Mouse (Mus musculus): ENCODE data around the gene Nup160. TPM values are rescaled to one million over a fixed set of nuclear protein-coding genes. Genes with fewer than 3 reads are reported as not detected.
A peak's percentile ranks its signal among the peaks of the same experiment; 100 is the strongest.

Gene Nup160
- polyA plus RNA-seq, 1 experiment, result 28.0 TPM

DNA sequence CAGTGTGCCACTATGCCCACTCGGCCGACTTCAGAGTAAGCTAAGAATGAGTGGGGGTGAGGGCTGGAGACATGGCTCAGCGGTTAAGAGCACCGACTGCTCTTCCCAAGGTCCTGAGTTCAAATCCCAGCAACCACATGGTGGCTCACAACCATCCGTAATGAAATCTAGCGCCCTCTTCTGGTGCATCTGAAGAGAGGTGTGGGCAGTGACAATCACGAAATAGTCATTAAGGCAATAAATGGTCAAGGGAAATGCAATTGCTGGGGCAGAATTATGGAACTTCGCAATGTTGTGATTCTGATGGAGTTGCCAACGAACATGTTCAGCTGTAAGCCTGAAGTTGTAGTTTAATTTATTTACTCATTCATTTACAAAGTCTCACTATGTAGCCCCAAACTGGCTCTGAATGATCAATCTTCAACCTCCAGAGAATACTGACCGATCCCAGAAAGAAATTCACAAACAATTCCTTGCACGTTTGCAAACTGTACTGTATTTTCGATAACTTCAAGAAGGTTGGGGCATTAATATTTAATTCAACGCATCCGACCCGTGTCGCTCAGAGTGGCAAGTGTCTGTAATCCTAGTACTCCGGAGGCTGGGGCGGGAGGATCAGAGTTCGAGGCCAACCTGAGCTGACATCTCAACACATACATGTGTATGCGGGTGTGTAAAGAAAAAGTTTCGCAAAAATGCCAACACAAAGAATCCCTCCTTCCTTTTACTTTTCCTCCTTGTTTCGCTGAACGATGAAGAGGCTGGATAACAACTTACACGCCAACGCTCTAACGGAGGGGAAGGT, 1.4 kb downstream of the Nup160 start:
- peak overlapping the region; percentile 88 for H3K4me3 ChIP-seq (ENCODE audit: control insufficient read depth, low read depth, low read length)
- H3K27ac ChIP-seq (ENCODE audit: control insufficient read depth, insufficient read depth, low read depth, low read length), result peak overlapping the region; percentile 94
- no peaks in the 10 kb centered on the region for H3K4me1 ChIP-seq (ENCODE audit: control insufficient read depth, insufficient read depth, low read length)
- H3K36me3 ChIP-seq (ENCODE audit: control insufficient read depth, insufficient read depth, low read length), result no peaks in the 10 kb centered on the region
- no peaks in the 10 kb centered on the region for H3K27me3 ChIP-seq (ENCODE audit: control insufficient read depth, insufficient read depth, low read length)
- no peak for TF ChIP-seq POLR2A (IDR thresholded peaks at IDR 0.05; ENCODE audit: control insufficient read depth, low read depth, low read length)
- TF ChIP-seq CTCF (IDR thresholded peaks at IDR 0.05; ENCODE audit: control insufficient read depth, insufficient read depth, insufficient replicate concordance, low read depth, low read length), result no peak

DNA sequence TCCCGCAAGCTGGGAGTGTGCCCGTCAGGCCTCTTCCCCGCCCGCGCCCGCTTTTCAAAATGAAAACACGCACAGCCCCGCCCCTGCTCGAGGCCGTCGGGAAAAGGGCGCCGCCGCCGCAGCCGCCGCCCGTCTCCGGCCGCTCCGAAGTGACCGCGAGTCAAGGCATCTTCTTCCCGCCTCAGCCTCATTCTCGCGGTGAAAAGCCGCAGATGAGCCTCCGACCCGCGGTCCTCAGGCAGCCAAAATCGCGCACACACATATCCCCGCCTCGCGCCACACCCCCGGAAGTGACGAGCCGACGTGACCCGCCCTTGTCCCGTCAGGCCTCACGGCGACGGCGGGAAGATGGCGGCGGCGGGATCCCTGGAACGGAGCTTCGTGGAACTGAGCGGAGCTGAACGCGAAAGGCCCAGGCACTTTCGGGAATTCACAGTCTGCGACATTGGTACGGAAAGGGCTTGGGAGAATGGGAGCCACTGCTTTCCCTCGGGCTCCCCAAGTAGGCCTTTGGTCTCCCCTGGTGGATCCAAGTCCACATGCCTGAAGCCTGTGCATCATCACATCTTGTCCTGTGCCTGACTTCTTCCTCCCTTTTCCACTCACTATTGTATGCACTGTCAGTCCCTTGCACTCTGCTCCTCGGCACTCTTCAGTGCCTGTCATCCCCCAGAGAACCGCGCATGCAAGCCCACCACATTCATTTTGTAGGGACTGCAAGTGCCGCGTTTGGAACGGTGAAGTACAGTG, 2.2 kb downstream of the Nup160 start:
- TF ChIP-seq CTCF (IDR thresholded peaks at IDR 0.05; ENCODE audit: control insufficient read depth, insufficient read depth, insufficient replicate concordance, low read depth, low read length) (no peak), POLR2A (IDR thresholded peaks at IDR 0.05; ENCODE audit: control insufficient read depth, low read depth, low read length) (peak; percentile 98)
- no peaks in the 10 kb centered on the region for H3K27me3 ChIP-seq (ENCODE audit: control insufficient read depth, insufficient read depth, low read length)
- no peaks in the 10 kb centered on the region for H3K36me3 ChIP-seq (ENCODE audit: control insufficient read depth, insufficient read depth, low read length)

DNA sequence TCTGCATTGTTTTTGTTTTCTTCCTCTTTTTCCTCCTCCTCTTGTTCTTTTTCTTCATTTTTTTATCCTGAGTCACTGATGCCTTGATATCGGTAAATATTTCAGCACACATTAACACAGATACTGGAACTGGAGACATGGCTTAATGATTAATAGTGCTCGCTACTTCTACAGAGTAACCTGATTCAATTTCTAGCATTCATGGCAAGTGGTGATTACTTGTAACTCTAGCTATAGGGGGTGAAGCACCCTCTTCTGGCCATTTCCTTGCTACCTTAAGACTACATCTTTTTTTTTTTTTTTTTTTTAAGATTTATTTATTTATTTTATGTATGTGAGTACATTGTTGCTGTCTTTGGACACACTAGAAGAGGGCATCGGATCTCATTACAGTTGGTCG, 23.9 kb downstream of the Nup160 start:
- TF ChIP-seq POLR2A (IDR thresholded peaks at IDR 0.05; ENCODE audit: control insufficient read depth, low read depth, low read length), result no peak
- TF ChIP-seq CTCF (IDR thresholded peaks at IDR 0.05; ENCODE audit: control insufficient read depth, insufficient read depth, insufficient replicate concordance, low read depth, low read length), result no peak
- H3K36me3 ChIP-seq (ENCODE audit: control insufficient read depth, insufficient read depth, low read length), result peaks cover 1% of the 10 kb centered on the region
- no peak overlapping the region for H3K4me3 ChIP-seq (ENCODE audit: control insufficient read depth, low read depth, low read length)
- H3K4me1 ChIP-seq (ENCODE audit: control insufficient read depth, insufficient read depth, low read length), result no peaks in the 10 kb centered on the region
- no peak overlapping the region for H3K27ac ChIP-seq (ENCODE audit: control insufficient read depth, insufficient read depth, low read depth, low read length)
- no peaks in the 10 kb centered on the region for H3K27me3 ChIP-seq (ENCODE audit: control insufficient read depth, insufficient read depth, low read length)

More for the DNA sequence above, 2.2 kb downstream of the Nup160 start:
- Histone ChIP-seq H3K4me3 (ENCODE audit: control insufficient read depth, low read depth, low read length) (peak overlapping the region; percentile 88), H3K4me1 (ENCODE audit: control insufficient read depth, insufficient read depth, low read length) (no peaks in the 10 kb centered on the region), H3K27ac (ENCODE audit: control insufficient read depth, insufficient read depth, low read depth, low read length) (peak overlapping the region; percentile 94)

DNA sequence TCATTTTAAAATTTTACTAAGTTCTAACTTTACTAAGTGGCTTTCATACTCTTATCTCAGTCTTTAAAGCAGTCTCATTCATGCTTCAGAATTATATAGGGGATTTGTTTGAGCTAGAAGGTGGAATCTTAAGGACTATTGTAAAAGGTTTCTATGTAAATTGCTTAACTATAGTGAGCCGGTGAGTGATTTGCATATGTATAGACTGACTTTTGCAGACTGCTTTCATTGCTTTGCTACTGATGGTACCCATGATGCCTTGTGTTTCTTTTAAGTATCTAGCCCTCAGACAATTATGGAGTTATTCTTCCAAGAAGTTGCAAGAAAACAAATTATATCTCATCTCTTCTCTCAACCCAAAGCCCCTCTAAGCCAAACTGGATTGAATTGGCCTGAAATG, 31.5 kb downstream of the Nup160 start:
- H3K4me1 ChIP-seq (ENCODE audit: control insufficient read depth, insufficient read depth, low read length), result no peaks in the 10 kb centered on the region
- no peaks in the 10 kb centered on the region; the same call in none of the 2 replicates for H3K36me3 ChIP-seq (ENCODE audit: control insufficient read depth, insufficient read depth, low read length)
- no peaks in the 10 kb centered on the region for H3K27me3 ChIP-seq (ENCODE audit: control insufficient read depth, insufficient read depth, low read length)
- no peak overlapping the region for H3K27ac ChIP-seq (ENCODE audit: control insufficient read depth, insufficient read depth, low read depth, low read length)
- no peak overlapping the region for H3K4me3 ChIP-seq (ENCODE audit: control insufficient read depth, low read depth, low read length)
- TF ChIP-seq CTCF (IDR thresholded peaks at IDR 0.05; ENCODE audit: control insufficient read depth, insufficient read depth, insufficient replicate concordance, low read depth, low read length) (no peak), POLR2A (IDR thresholded peaks at IDR 0.05; ENCODE audit: control insufficient read depth, low read depth, low read length) (no peak)

DNA sequence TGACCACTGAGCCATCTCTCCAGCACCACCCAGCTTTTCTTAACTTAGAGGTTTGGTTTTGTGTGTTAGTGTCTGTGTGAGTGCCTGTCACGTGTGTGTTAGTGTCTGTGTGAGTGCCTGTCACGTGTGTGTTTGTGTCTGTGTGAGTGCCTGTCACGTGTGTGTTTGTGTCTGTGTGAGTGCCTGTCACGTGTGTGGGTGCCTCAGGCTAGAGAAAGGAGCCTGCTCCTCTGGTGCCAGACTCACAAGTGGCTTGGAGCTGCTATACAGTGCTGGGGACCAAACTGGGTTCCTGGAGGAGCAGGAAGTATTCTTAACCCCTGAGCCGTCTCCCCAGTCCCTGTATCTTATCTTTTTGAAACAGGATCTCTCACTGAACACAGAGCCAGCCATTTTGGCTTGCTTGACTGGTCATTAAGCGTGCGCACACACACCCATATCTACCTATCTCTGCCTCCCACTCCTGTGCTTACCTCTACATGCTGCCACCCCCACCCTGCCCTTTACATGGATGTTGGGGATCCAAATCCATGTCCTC, 38.6 kb downstream of the Nup160 start:
- peaks cover 1% of the 10 kb centered on the region; the same call in 1 of the 2 replicates for H3K36me3 ChIP-seq (ENCODE audit: control insufficient read depth, insufficient read depth, low read length)
- no peak overlapping the region for H3K27ac ChIP-seq (ENCODE audit: control insufficient read depth, insufficient read depth, low read depth, low read length)
- TF ChIP-seq POLR2A (IDR thresholded peaks at IDR 0.05; ENCODE audit: control insufficient read depth, low read depth, low read length), result no peak
- no peak for TF ChIP-seq CTCF (IDR thresholded peaks at IDR 0.05; ENCODE audit: control insufficient read depth, insufficient read depth, insufficient replicate concordance, low read depth, low read length)
- H3K4me1 ChIP-seq (ENCODE audit: control insufficient read depth, insufficient read depth, low read length), result no peaks in the 10 kb centered on the region
- H3K4me3 ChIP-seq (ENCODE audit: control insufficient read depth, low read depth, low read length), result no peak overlapping the region
- H3K27me3 ChIP-seq (ENCODE audit: control insufficient read depth, insufficient read depth, low read length), result no peaks in the 10 kb centered on the region

DNA sequence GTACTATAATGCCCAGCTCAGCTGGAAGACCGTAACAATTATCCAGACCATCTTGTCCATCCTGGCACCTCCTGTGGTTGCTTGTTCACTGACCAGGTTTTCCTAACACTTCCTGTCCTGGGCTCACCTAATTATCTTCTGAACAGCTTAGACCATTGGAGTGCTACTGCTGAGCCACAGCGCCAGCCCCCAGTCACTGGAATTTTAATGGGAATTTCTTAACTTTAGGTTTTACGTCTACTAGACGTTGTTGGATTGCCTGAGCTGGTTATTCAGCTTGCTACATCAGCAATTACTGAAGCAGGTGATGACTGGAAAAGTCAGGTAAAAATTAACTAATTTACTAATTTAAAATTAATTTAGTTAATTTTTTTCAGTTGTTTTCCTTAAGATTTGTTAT, 40.4 kb downstream of the Nup160 start:
- Histone ChIP-seq H3K4me1 (ENCODE audit: control insufficient read depth, insufficient read depth, low read length) (no peaks in the 10 kb centered on the region), H3K4me3 (ENCODE audit: control insufficient read depth, low read depth, low read length) (no peak overlapping the region), H3K36me3 (ENCODE audit: control insufficient read depth, insufficient read depth, low read length) (peaks cover 3% of the 10 kb centered on the region), H3K27ac (ENCODE audit: control insufficient read depth, insufficient read depth, low read depth, low read length) (no peak overlapping the region), H3K27me3 (ENCODE audit: control insufficient read depth, insufficient read depth, low read length) (no peaks in the 10 kb centered on the region)
- TF ChIP-seq CTCF (IDR thresholded peaks at IDR 0.05; ENCODE audit: control insufficient read depth, insufficient read depth, insufficient replicate concordance, low read depth, low read length), result no peak

DNA sequence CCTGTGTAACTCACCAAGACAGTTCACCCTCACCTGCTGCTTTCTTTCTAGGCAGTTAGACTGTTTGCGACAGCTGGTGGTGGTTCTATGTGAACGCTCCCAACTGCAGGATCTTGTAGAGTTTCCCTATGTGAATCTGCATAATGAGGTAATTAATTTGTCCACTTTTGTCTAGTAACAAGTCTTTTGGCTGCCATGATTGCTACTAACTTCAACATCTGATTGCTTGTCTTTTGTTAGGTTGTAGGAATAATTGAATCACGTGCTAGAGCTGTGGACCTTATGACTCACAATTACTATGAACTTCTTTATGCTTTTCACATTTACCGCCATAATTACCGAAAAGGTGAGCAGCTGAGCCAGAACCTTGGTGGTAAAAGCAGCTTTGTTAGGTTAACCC, 40.9 kb downstream of the Nup160 start:
- Histone ChIP-seq H3K4me3 (ENCODE audit: control insufficient read depth, low read depth, low read length) (no peak overlapping the region), H3K27ac (ENCODE audit: control insufficient read depth, insufficient read depth, low read depth, low read length) (no peak overlapping the region), H3K27me3 (ENCODE audit: control insufficient read depth, insufficient read depth, low read length) (no peaks in the 10 kb centered on the region), H3K36me3 (ENCODE audit: control insufficient read depth, insufficient read depth, low read length) (peaks cover 3% of the 10 kb centered on the region), H3K4me1 (ENCODE audit: control insufficient read depth, insufficient read depth, low read length) (no peaks in the 10 kb centered on the region)
- no peak for TF ChIP-seq CTCF (IDR thresholded peaks at IDR 0.05; ENCODE audit: control insufficient read depth, insufficient read depth, insufficient replicate concordance, low read depth, low read length)
- no peak for TF ChIP-seq POLR2A (IDR thresholded peaks at IDR 0.05; ENCODE audit: control insufficient read depth, low read depth, low read length)
